In the genomic region with DNA sequence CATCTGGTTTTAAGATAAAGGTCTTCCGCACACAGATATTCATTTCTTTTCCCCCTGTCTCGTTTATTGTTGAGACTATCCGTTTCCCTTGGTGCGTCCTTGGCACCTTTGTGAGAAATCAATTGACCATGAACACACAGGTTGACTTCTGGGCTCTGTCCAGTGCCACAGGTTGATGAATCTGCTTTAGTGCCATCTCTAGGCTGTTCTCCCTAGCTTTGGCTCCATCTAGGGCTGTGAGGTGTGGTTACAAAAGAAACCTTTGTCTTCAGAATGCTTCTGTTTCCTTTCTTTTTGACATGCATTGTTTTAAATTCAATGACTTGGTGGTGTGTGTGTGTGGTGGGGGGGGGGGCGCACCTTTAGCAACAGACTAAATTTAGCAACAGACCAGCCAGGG, we compare ENCODE assay signal across 8 mouse cellular contexts.
A peak's percentile ranks its signal among the peaks of the same experiment; 100 is the strongest.
DNase-seq lines count a peak whose midpoint lies in the region; ATAC-seq lines count a peak whose summit lies in the region.
"Had no signal": no experiment of that assay in that cellular context is flagged by ENCODE, and none has a peak within 500 bp of the region (broad histone marks: within the 10 kb centered on the region; RNA-seq: fewer than 3 reads in every experiment).

No protein-coding gene starts in this region.

- H3K9ac ChIP-seq in kidney, embryonic 15.5 days = no peak overlapping the region
- no peak overlapping the region for H3K9ac ChIP-seq in forebrain, embryonic 14.5 days (ENCODE audit: low read length)
- H3K9ac ChIP-seq in midbrain, embryonic 13.5 days (replicated peaks) = no peak overlapping the region

- H3K9me3 ChIP-seq in kidney, embryonic 15.5 days (replicated peaks) = no peaks in the 10 kb centered on the region
- H3K9me3 ChIP-seq in forebrain, embryonic 14.5 days (replicated peaks; ENCODE audit: control insufficient read depth, low read length) = no peaks in the 10 kb centered on the region
- H3K9me3 ChIP-seq in midbrain, embryonic 13.5 days = no peaks in the 10 kb centered on the region

- no peaks in the 10 kb centered on the region for H3K36me3 ChIP-seq in kidney, embryonic 15.5 days
- H3K36me3 ChIP-seq in forebrain, embryonic 14.5 days (ENCODE audit: control insufficient read depth, insufficient read depth, low read length) = no peaks in the 10 kb centered on the region
- no peaks in the 10 kb centered on the region for H3K36me3 ChIP-seq in midbrain, embryonic 13.5 days

- H3K27ac ChIP-seq in kidney, embryonic 15.5 days = peak overlapping the region; percentile 45; the same call in 1 of the 2 replicates
- no peak overlapping the region for H3K27ac ChIP-seq in forebrain, embryonic 14.5 days (ENCODE audit: low read depth, low read length)
- H3K27ac ChIP-seq in midbrain, embryonic 13.5 days = no peak overlapping the region

- no peak overlapping the region for H3K4me3 ChIP-seq in kidney, embryonic 15.5 days (replicated peaks)
- H3K4me3 ChIP-seq in forebrain, embryonic 14.5 days (ENCODE audit: low read depth, low read length) = no peak overlapping the region
- H3K4me3 ChIP-seq in midbrain, embryonic 13.5 days (replicated peaks) = no peak overlapping the region

- DNase-seq in kidney, adult 18-20 months = no peak
- DNase-seq in R1 (ENCODE audit: low read depth, low spot score) = peak; percentile 92
- DNase-seq in forebrain, embryonic 14.5 days (ENCODE audit: low spot score) = no peak
- no peak for DNase-seq in frontal cortex, postnatal 25 days (ENCODE audit: low spot score in 2 of 2)
- DNase-seq in cerebellum, adult 18-20 months = no peak
- DNase-seq: cerebellum, adult 9-10 months had no signal

- H3K4me1 ChIP-seq in kidney, embryonic 15.5 days = peaks cover 8% of the 10 kb centered on the region; the same call in 1 of the 2 replicates
- H3K4me1 ChIP-seq in forebrain, embryonic 14.5 days (ENCODE audit: control insufficient read depth, insufficient read depth, low read length) = no peaks in the 10 kb centered on the region
- peaks cover 10% of the 10 kb centered on the region for H3K4me1 ChIP-seq in midbrain, embryonic 13.5 days (replicated peaks)

- H3K27me3 ChIP-seq in kidney, embryonic 15.5 days = no peaks in the 10 kb centered on the region
- H3K27me3 ChIP-seq in forebrain, embryonic 14.5 days (replicated peaks; ENCODE audit: control insufficient read depth, insufficient read depth, low read length) = no peaks in the 10 kb centered on the region
- no peaks in the 10 kb centered on the region for H3K27me3 ChIP-seq in midbrain, embryonic 13.5 days

- ATAC-seq in kidney, embryonic 15.5 days (replicated peaks; ENCODE audit: low FRiP score) = 0 out of 2 replicates have a peak, but pooled peaks have one; percentile 29
- no peak for ATAC-seq in forebrain, embryonic 14.5 days
- no peak for ATAC-seq in midbrain, embryonic 13.5 days

- peak overlapping the region; percentile 57 for H3K4me2 ChIP-seq in kidney, embryonic 15.5 days
- peak overlapping the region; percentile 38; the same call in 1 of the 2 replicates for H3K4me2 ChIP-seq in forebrain, embryonic 14.5 days (ENCODE audit: low read length)
- peak overlapping the region; percentile 41; the same call in 1 of the 2 replicates for H3K4me2 ChIP-seq in midbrain, embryonic 13.5 days (replicated peaks)

- WGBS in kidney, embryonic 15.5 days = 51% methylated on average over 5 of the region's 5 CpGs
- WGBS in forebrain, embryonic 14.5 days = 33% methylated on average over 5 of the region's 5 CpGs
- whole genome bisulfite sequencing in midbrain, embryonic 13.5 days = 49% methylated on average over 5 of the region's 5 CpGs
